Comparison of ENCODE assay signal across 16 mouse cellular contexts in the genomic region with DNA sequence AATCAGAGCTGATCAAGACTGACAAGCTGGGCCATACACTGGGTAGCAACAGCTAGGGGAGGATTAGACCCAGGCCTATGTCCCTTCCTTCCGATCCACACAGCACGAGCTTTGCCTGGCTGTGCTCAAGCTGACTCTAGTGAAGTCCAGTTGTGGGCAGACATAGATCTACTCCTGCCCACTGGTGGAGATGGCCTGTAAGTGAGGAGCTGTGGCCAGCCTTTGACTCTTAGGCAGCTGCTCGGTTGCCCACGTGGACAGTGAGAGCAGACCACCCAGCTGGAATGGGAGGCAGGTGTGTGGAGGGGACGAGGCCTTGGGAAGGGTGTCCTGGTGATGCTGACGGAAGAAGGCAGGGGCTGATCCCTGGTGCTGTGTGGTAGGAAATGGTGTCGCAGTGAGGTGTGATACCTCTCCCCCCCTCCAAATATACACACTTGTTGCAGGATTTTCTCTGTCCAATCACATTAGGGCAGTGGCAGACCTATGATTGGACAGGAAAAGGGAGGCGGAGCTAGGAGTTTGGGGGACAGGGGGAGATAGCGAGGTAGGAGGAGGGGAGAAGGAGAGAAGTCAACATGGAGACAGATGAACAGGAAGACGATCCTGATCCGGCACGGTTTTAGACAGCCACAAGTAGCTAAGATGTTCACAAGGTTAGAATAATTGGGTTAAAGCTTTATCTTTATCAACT. TPM values are rescaled to one million over a fixed set of nuclear protein-coding genes. Genes with fewer than 3 reads are reported as not detected.
DNase-seq lines count a peak whose midpoint lies in the region; ATAC-seq and TF ChIP-seq lines count a peak whose summit lies in the region.
"Had no signal": no experiment of that assay in that cellular context is flagged by ENCODE, and none has a peak within 500 bp of the region (broad histone marks: within the 10 kb centered on the region; RNA-seq: fewer than 3 reads in every experiment).

No protein-coding gene starts in this region.

- H3K9me3 ChIP-seq in forebrain, embryonic 10.5 days: no peaks in the 10 kb centered on the region
- no peaks in the 10 kb centered on the region for H3K9me3 ChIP-seq in forebrain, embryonic 15.5 days
- H3K9me3 ChIP-seq in embryonic facial prominence, embryonic 11.5 days (replicated peaks; ENCODE audit: control insufficient read depth, low read length): no peaks in the 10 kb centered on the region
- H3K9me3 ChIP-seq: hindbrain, embryonic 10.5 days; liver, embryonic 13.5 days had no signal

- ATAC-seq in forebrain, embryonic 15.5 days (replicated peaks): no peak
- ATAC-seq in embryonic facial prominence, embryonic 11.5 days (replicated peaks; ENCODE audit: insufficient number of reproducible peaks, low FRiP score, low TSS enrichment, low read depth): no peak
- no peak for ATAC-seq in megakaryocyte-erythroid progenitor cell, adult 5-6 weeks (replicated peaks; ENCODE audit: low FRiP score, low TSS enrichment, poor library complexity, severe bottlenecking)
- ATAC-seq in megakaryocyte progenitor cell, adult 5-6 weeks (replicated peaks; ENCODE audit: poor library complexity): no peak

- no peak overlapping the region for H3K4me2 ChIP-seq in forebrain, embryonic 15.5 days (replicated peaks)
- no peak overlapping the region for H3K4me2 ChIP-seq in embryonic facial prominence, embryonic 11.5 days (ENCODE audit: low read depth, low read length)
- H3K4me2 ChIP-seq: liver, embryonic 13.5 days had no signal

- peaks cover 31% of the 10 kb centered on the region for H3K4me1 ChIP-seq in forebrain, embryonic 10.5 days
- peaks cover 18% of the 10 kb centered on the region for H3K4me1 ChIP-seq in forebrain, embryonic 15.5 days
- no peaks in the 10 kb centered on the region; the same call in 1 of the 2 replicates for H3K4me1 ChIP-seq in embryonic facial prominence, embryonic 11.5 days (ENCODE audit: control insufficient read depth, insufficient read depth, low read length)

- intact Hi-C loops in left cerebral cortex, adult 2 months (cut with DNase I): no loop called here
- intact Hi-C loops in left cerebral cortex, postnatal 36 days (cut with DNase I): no loop called here

- 63% methylated on average over 12 of the region's 12 CpGs for WGBS in forebrain, embryonic 10.5 days
- 59% methylated on average over 12 of the region's 12 CpGs for WGBS in forebrain, embryonic 15.5 days
- WGBS in embryonic facial prominence, embryonic 11.5 days: 51% methylated on average over 12 of the region's 12 CpGs

- H3K36me3 ChIP-seq in forebrain, embryonic 10.5 days (replicated peaks): no peaks in the 10 kb centered on the region
- no peaks in the 10 kb centered on the region for H3K36me3 ChIP-seq in forebrain, embryonic 15.5 days
- no peaks in the 10 kb centered on the region for H3K36me3 ChIP-seq in embryonic facial prominence, embryonic 11.5 days (replicated peaks; ENCODE audit: control insufficient read depth, insufficient read depth, low read depth, low read length)
- H3K36me3 ChIP-seq: hindbrain, embryonic 10.5 days; liver, embryonic 13.5 days had no signal

- H3K4me3 ChIP-seq in forebrain, embryonic 10.5 days: no peak overlapping the region
- no peak overlapping the region for H3K4me3 ChIP-seq in forebrain, embryonic 15.5 days
- H3K4me3 ChIP-seq in left cerebral cortex, adult 2 months: no peak overlapping the region
- H3K4me3 ChIP-seq in embryonic facial prominence, embryonic 11.5 days (ENCODE audit: low read depth, low read length): no peak overlapping the region
- H3K4me3 ChIP-seq: hindbrain, embryonic 10.5 days; liver, embryonic 13.5 days had no signal

- DNase-seq in forebrain, embryonic 10.5 days (ENCODE audit: extremely low spot score, low spot score): no peak
- DNase-seq in left cerebral cortex, adult 2 months (ENCODE audit: extremely low spot score in 1 of 2, low spot score in 2 of 2): no peak
- DNase-seq in left cerebral cortex, postnatal 36 days (ENCODE audit: low spot score in 2 of 2): no peak
- DNase-seq in ES-CJ7 (ENCODE audit: low read depth, low spot score): peak; percentile 48
- peak; percentile 24 for DNase-seq in embryonic facial prominence, embryonic 11.5 days (ENCODE audit: low spot score)
- DNase-seq: kidney, adult 11 months; kidney, postnatal 4 days; liver, embryonic 13.5 days; thymus, adult 18-20 months had no signal

- peak; percentile 31 for TF ChIP-seq CTCF in left cerebral cortex, adult 2 months (IDR thresholded peaks at IDR 0.05)

- H3K27ac ChIP-seq in forebrain, embryonic 10.5 days: peak overlapping the region; percentile 6; the same call in 1 of the 2 replicates
- no peak overlapping the region for H3K27ac ChIP-seq in forebrain, embryonic 15.5 days (replicated peaks)
- H3K27ac ChIP-seq in left cerebral cortex, adult 2 months: no peak overlapping the region
- no peak overlapping the region for H3K27ac ChIP-seq in embryonic facial prominence, embryonic 11.5 days (replicated peaks; ENCODE audit: low read depth, low read length)
- H3K27ac ChIP-seq: hindbrain, embryonic 10.5 days; liver, embryonic 13.5 days had no signal

- no peak overlapping the region for H3K9ac ChIP-seq in forebrain, embryonic 15.5 days (replicated peaks)
- no peak overlapping the region for H3K9ac ChIP-seq in embryonic facial prominence, embryonic 11.5 days (replicated peaks; ENCODE audit: low read length)
- H3K9ac ChIP-seq: liver, embryonic 13.5 days had no signal

- H3K27me3 ChIP-seq in forebrain, embryonic 10.5 days (ENCODE audit: poor library complexity, severe bottlenecking): 0 out of 2 replicates have a peak, but pooled peaks cover 4% of the 10 kb centered on the region
- H3K27me3 ChIP-seq in forebrain, embryonic 15.5 days: no peaks in the 10 kb centered on the region
- no peaks in the 10 kb centered on the region for H3K27me3 ChIP-seq in embryonic facial prominence, embryonic 11.5 days (ENCODE audit: control insufficient read depth, insufficient read depth, low read length)
- H3K27me3 ChIP-seq: liver, embryonic 13.5 days had no signal

RNA-seq across cellular contexts. Expression of gene Sned1, which starts 29.2 kb away (rescaled TPM):
- 1.1 and 1.9 TPM in 2 replicates for polyA plus RNA-seq in forebrain, embryonic 10.5 days (2016; fragmentation: Nextera tagmentation; extraction: Ambion mirVana)
- polyA plus RNA-seq in forebrain, embryonic 15.5 days (2015; fragmentation: Nextera tagmentation; extraction: Ambion mirVana): 3.7 and 3.9 TPM in 2 replicates
- 10 to 100 TPM in 1 of 2 experiments, 1 to 10 TPM in 1; 7.0 to 10.0 TPM for total RNA-seq in left cerebral cortex, adult 2 months (2021)
- total RNA-seq in left cerebral cortex, postnatal 36 days (2021): 1 to 10 TPM; 6.3 to 7.3 TPM
- 5.3 and 5.6 TPM in 2 replicates for polyA plus RNA-seq in embryonic facial prominence, embryonic 11.5 days (2014; fragmentation: Nextera tagmentation; extraction: Ambion mirVana)
- 0.27 TPM in 1 of 2 replicates, not detected in the other for total RNA-seq in megakaryocyte-erythroid progenitor cell, adult 5-6 weeks (2014; fragmentation: Nextera tagmentation)
- total RNA-seq in megakaryocyte-erythroid progenitor cell, adult 5-6 weeks (2017): not detected in 2 replicates
- 0.44 and 3.2 TPM in 2 replicates for total RNA-seq in megakaryocyte progenitor cell, adult 5-6 weeks (2015)
- 0.14 and 0.17 TPM in 2 replicates for total RNA-seq in megakaryocyte progenitor cell, adult 5-6 weeks (2017)

RNA-seq across cellular contexts. Expression of gene Crocc2, which starts 37.9 kb away (rescaled TPM):
- 0.05 and 0.12 TPM in 2 replicates for polyA plus RNA-seq in forebrain, embryonic 10.5 days (2016; fragmentation: Nextera tagmentation; extraction: Ambion mirVana)
- polyA plus RNA-seq in forebrain, embryonic 15.5 days (2015; fragmentation: Nextera tagmentation; extraction: Ambion mirVana): 0.17 and 0.38 TPM in 2 replicates
- total RNA-seq in left cerebral cortex, adult 2 months (2021): under 1 TPM; 0.07 to 0.12 TPM
- total RNA-seq in left cerebral cortex, postnatal 36 days (2021): under 1 TPM; 0.07 to 0.18 TPM
- polyA plus RNA-seq in embryonic facial prominence, embryonic 11.5 days (2014; fragmentation: Nextera tagmentation; extraction: Ambion mirVana): 0.14 and 0.25 TPM in 2 replicates
- total RNA-seq in megakaryocyte-erythroid progenitor cell, adult 5-6 weeks (2014; fragmentation: Nextera tagmentation): not detected in 2 replicates
- total RNA-seq in megakaryocyte-erythroid progenitor cell, adult 5-6 weeks (2017): not detected in 2 replicates
- not detected in 2 replicates for total RNA-seq in megakaryocyte progenitor cell, adult 5-6 weeks (2015)
- total RNA-seq in megakaryocyte progenitor cell, adult 5-6 weeks (2017): not detected in 2 replicates
- polyA plus RNA-seq: liver, embryonic 13.5 days had no signal

RNA-seq across cellular contexts. Expression of gene 2310007B03Rik, which starts 45.7 kb away (rescaled TPM):
- polyA plus RNA-seq in forebrain, embryonic 10.5 days (2016; fragmentation: Nextera tagmentation; extraction: Ambion mirVana): 0.92 and 1.0 TPM in 2 replicates
- 0.17 and 0.20 TPM in 2 replicates for polyA plus RNA-seq in forebrain, embryonic 15.5 days (2015; fragmentation: Nextera tagmentation; extraction: Ambion mirVana)
- not detected for total RNA-seq in left cerebral cortex, adult 2 months (2021)
- not detected for total RNA-seq in left cerebral cortex, postnatal 36 days (2021)
- 0.08 and 0.36 TPM in 2 replicates for polyA plus RNA-seq in embryonic facial prominence, embryonic 11.5 days (2014; fragmentation: Nextera tagmentation; extraction: Ambion mirVana)
- total RNA-seq in megakaryocyte-erythroid progenitor cell, adult 5-6 weeks (2014; fragmentation: Nextera tagmentation): not detected in 2 replicates
- not detected in 2 replicates for total RNA-seq in megakaryocyte-erythroid progenitor cell, adult 5-6 weeks (2017)
- total RNA-seq in megakaryocyte progenitor cell, adult 5-6 weeks (2015): not detected in 2 replicates
- total RNA-seq in megakaryocyte progenitor cell, adult 5-6 weeks (2017): not detected in 2 replicates
- total RNA-seq: adrenal gland, adult 18-20 months; heart, adult 8-10 months had no signal
- polyA plus RNA-seq: neural tube, embryonic 14.5 days had no signal

Comparison
In these comparisons a context has a peak if more than half of its experiments do, and no peak if none do; other contexts are left out.
1. DNase-seq: peak in ES-CJ7 (single experiment) and embryonic facial prominence, embryonic 11.5 days (single experiment); none in forebrain, embryonic 10.5 days (single experiment), left cerebral cortex, adult 2 months (0 of 2) and left cerebral cortex, postnatal 36 days (0 of 2).